Mouse (Mus musculus) kidney, embryonic 15.5 days (tissue): ENCODE data around the gene Focad. TPM values are rescaled to one million over a fixed set of nuclear protein-coding genes. Genes with fewer than 3 reads are reported as not detected.

Experiments
- ATAC-seq: fragments of 200-750 bp; cut with Nextera tagmentation; replicated peaks from 2 replicates; pipeline ENCODE4 v1.8.0; 2017; ENCODE audit warnings: moderate TSS enrichment; ENCODE audit not compliant: low FRiP score
- H3K27ac ChIP-seq: fragments of 300-500 bp; sonication (generic); 2 replicates; pipeline ENCODE4 v1.5.1; 2015; ENCODE audit warnings: mild to moderate bottlenecking, inconsistent platforms
- H3K27me3 ChIP-seq: fragments of 300-500 bp; sonication (generic); 2 replicates; pipeline ENCODE4 v1.6.1; 2015; ENCODE audit warnings: inconsistent platforms
- H3K36me3 ChIP-seq: fragments of 300-500 bp; sonication (generic); 2 replicates; pipeline ENCODE4 v1.6.1; 2015; ENCODE audit warnings: inconsistent platforms
- H3K4me1 ChIP-seq: fragments of 300-500 bp; sonication (generic); 2 replicates; pipeline ENCODE4 v1.6.1; 2015; ENCODE audit warnings: inconsistent platforms
- H3K4me2 ChIP-seq: fragments of 300-500 bp; sonication (generic); 2 replicates; pipeline ENCODE4 v1.6.1; 2015; ENCODE audit warnings: moderate library complexity, mild to moderate bottlenecking, inconsistent platforms
- H3K4me3 ChIP-seq: fragments of 300-500 bp; sonication (generic); replicated peaks from 2 replicates; pipeline ENCODE4 v1.5.1; 2015; ENCODE audit warnings: mild to moderate bottlenecking, inconsistent platforms
- H3K9ac ChIP-seq: fragments of 300-500 bp; sonication (generic); 2 replicates; pipeline ENCODE4 v1.6.1; 2015; ENCODE audit warnings: mild to moderate bottlenecking, inconsistent platforms
- H3K9me3 ChIP-seq: fragments of 300-500 bp; sonication (generic); replicated peaks from 2 replicates; pipeline ENCODE4 v1.6.1; 2016; ENCODE audit warnings: inconsistent platforms
- WGBS: fragments of 180-500 bp; shearing (Covaris S2); methylation state at CpG from one replicate; pipeline ENCODE4 v1.1.7; 2015; ENCODE audit warnings: mixed read lengths; 5-methylcytosine and 5-hydroxymethylcytosine counted together
- polyA plus RNA-seq: library from polyadenylated mRNA; unstranded; fragments of >200 nt; fragmentation: Nextera tagmentation; extraction: Ambion mirVana; gene quantifications from 2 replicates; pipeline ENCODE4 v1.2.1, GENCODE M21; 2015

Gene Focad
- polyA plus RNA-seq, result 13.8 and 15.0 TPM in 2 replicates

DNA sequence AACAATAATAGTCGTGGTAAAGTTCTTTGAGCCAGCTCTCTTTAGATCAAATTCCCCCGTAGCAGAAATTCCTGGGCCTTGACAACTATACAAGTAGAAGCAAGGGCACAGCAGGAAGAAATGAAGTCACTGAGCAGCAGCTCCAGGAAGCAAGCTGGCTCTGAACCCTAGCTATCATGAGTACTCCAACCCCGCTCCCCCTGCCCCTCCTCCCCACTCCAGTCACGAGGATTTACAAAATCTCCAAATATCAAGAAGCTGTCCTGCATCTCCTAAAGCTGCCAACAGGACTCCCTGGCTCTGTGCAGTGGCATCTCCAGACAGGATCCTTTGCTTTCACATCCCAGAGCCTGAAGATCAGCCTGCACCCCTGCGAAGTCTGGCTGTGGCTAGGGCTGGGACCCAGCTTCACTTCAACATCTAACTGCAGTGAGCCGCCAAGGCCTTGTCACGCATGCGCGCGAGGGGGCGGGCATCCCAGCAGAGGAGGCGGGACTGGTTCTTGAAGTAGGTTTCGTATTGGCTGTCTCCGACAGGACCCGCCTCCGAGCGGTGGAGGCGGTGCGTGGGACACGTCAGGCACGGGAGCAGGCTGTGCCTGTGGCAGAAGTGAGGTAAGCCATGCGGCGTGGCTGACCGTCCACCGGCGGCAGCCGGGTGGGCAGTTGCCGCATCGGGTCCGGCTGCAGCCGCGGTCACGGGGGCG is at the start of gene Focad:
TSS of gene Focad (plus strand) at position 568 of the 706 bp plus-strand sequence.
- peak; percentile 100 for ATAC-seq
- Histone ChIP-seq H3K36me3 (no peaks in the 10 kb centered on the region), H3K4me1 (peaks cover 11% of the 10 kb centered on the region), H3K9me3 (no peaks in the 10 kb centered on the region), H3K27ac (peak within 1 kb of the TSS; percentile 73), H3K9ac (peak within 1 kb of the TSS; percentile 76), H3K4me2 (peak within 1 kb of the TSS; percentile 91), H3K4me3 (peak within 1 kb of the TSS; percentile 81), H3K27me3 (no peaks in the 10 kb centered on the region)
- WGBS, result under 1% methylated on average over 34 of the region's 34 CpGs

DNA sequence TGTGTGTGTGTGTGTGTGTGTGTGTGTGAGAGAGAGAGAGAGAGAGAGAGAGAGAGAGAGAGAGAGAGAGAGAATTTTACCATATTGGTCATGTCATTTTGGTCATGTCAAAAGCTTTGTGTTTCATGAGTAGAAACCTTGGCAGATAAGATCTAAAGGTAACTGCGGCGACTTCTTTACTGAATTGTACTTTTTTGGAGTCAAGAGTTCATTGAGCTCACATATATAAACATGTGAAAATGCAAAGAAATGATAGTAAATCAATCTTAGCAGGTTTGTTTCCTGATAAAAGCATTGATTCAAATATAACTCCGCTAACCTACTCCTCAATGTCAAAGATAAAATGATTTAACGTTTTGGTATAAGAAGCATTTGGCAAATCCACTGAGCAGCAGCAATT is 49.3 kb upstream of the Focad start:
- 71% methylated on average over 4 of the region's 4 CpGs for WGBS
- Histone ChIP-seq H3K36me3 (no peaks in the 10 kb centered on the region), H3K27me3 (no peaks in the 10 kb centered on the region)

DNA sequence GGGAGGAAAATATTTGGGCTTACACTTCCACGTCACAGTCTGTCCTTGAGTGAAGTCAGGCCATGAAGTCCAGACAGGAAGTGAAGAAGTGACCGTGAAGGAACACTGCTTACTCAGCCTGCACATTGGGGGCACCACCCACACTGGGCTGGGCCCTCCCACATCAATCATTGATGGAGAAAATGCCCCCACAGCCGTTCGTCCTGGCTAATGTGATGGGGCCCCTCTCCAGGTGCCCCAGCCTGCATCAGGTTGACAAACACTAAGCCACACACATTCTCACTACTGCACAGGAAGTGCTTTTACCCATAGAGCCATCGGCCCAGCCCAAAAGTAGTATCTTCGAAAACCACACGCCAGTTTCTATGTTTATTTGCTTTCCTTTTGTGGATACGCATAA is 48.1 kb upstream of the Focad start:
- H3K9me3 ChIP-seq, result no peaks in the 10 kb centered on the region
- H3K9ac ChIP-seq, result no peak overlapping the region
- no peak overlapping the region for H3K27ac ChIP-seq
- no peak for ATAC-seq
- no peaks in the 10 kb centered on the region for H3K27me3 ChIP-seq
- H3K4me3 ChIP-seq, result no peak overlapping the region
- H3K36me3 ChIP-seq, result no peaks in the 10 kb centered on the region
- H3K4me2 ChIP-seq, result no peak overlapping the region
- 58% methylated on average over 8 of the region's 8 CpGs for WGBS
- H3K4me1 ChIP-seq, result peaks cover 6% of the 10 kb centered on the region; the same call in 1 of the 2 replicates

More for the DNA sequence above, 49.3 kb upstream of the Focad start:
- Histone ChIP-seq H3K4me3 (no peak overlapping the region), H3K4me1 (peaks cover 6% of the 10 kb centered on the region; the same call in 1 of the 2 replicates), H3K27ac (no peak overlapping the region), H3K4me2 (no peak overlapping the region), H3K9me3 (no peaks in the 10 kb centered on the region), H3K9ac (no peak overlapping the region)
- no peak for ATAC-seq

DNA sequence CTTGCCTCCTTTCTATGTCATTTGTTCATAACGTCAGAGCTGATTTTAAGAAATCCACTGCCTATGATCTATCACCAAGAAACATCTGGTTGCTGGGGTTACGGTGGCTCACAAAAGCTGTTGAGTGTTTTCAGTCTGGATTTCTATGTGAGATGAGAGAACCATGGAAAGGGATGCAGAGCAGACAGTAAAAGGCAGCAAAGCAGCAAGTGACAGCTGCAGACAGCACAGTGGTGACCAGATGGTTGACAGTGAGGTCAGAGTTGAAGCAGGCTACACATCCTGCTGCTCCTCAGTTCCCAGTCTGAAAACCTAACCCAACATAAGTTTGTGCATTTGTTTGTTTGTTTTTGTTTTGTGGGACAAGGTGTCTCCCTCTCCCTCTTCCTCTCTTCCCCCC is 19.0 kb upstream of the Focad start:
- no peak overlapping the region for H3K4me3 ChIP-seq
- no peaks in the 10 kb centered on the region for H3K4me1 ChIP-seq
- H3K9ac ChIP-seq, result no peak overlapping the region
- no peak overlapping the region for H3K4me2 ChIP-seq
- H3K36me3 ChIP-seq, result no peaks in the 10 kb centered on the region
- no peak overlapping the region for H3K27ac ChIP-seq
- H3K9me3 ChIP-seq, result no peaks in the 10 kb centered on the region
- WGBS, result 77% methylated on average over 2 of the region's 2 CpGs
- H3K27me3 ChIP-seq, result no peaks in the 10 kb centered on the region
- ATAC-seq, result no peak

DNA sequence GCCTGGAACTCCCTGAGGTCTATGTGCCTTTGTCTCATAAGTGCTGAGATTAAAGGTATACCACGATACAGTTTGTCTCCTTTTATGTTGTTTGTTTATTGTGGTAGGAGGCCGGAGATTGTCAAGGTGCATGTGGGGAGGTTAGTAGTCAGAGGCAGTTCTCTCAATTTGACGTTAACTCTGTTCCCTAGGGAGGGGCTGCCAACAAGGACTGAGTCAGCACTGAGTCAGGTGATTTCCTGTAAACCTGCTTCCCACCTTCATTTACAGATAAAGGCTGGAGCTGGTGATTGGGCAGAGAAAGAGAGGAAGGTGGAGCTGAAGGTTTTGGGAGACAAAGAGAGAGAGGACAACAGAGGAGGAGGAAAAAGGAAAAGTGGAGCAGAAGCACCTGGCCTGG is 15.4 kb upstream of the Focad start:
- H3K4me3 ChIP-seq, result no peak overlapping the region
- H3K9ac ChIP-seq, result no peak overlapping the region
- WGBS, result 62% methylated on average over 3 of the region's 3 CpGs
- no peaks in the 10 kb centered on the region for H3K36me3 ChIP-seq
- no peak overlapping the region for H3K4me2 ChIP-seq
- no peaks in the 10 kb centered on the region for H3K9me3 ChIP-seq
- 0 out of 2 replicates have a peak, but pooled peaks cover 2% of the 10 kb centered on the region for H3K4me1 ChIP-seq
- no peak overlapping the region for H3K27ac ChIP-seq
- no peak for ATAC-seq
- H3K27me3 ChIP-seq, result no peaks in the 10 kb centered on the region

DNA sequence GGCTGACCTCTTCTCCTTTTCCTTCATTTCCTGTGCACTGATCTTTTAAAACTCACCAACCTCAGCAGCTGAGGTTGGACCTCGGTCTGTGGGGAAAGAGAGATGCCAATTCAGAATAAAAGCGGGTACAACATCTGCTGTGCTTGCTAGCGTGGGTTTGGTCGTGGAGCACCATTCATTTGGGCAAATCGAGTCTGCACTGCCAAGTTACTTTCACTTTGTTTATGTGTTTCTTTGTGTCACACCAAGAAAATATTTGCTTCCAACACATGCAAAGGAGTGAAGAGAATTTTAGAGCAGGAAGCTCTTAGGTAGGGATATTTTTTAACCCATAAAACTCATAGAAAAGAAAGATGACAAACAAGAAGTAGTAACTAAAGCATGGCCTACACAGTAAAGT is 13.0 kb upstream of the Focad start:
- H3K9ac ChIP-seq, result no peak overlapping the region
- 76% methylated on average over 5 of the region's 5 CpGs for WGBS
- 0 out of 2 replicates have a peak, but pooled peaks cover 2% of the 10 kb centered on the region for H3K4me1 ChIP-seq
- H3K4me3 ChIP-seq, result no peak overlapping the region
- H3K4me2 ChIP-seq, result no peak overlapping the region
- ATAC-seq, result no peak
- no peaks in the 10 kb centered on the region for H3K27me3 ChIP-seq
- no peaks in the 10 kb centered on the region for H3K36me3 ChIP-seq
- no peak overlapping the region for H3K27ac ChIP-seq
- H3K9me3 ChIP-seq, result no peaks in the 10 kb centered on the region

DNA sequence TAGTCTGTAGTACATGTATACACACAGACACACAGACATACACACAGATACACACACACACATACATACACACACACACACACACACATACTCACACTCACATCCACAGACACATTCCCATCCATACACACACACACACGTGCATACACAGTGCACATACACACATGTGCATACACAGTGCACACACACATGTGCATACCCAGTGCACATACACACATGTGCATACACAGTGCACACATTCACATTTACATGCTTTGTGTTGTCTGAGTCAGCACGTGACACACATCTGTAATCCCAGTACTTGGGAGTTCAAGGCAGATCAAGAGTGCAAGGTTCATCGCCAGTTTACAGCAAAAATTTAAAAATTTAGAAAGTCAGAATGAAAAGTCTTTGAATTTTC is 12.5 kb upstream of the Focad start:
- Histone ChIP-seq H3K9me3 (no peaks in the 10 kb centered on the region), H3K4me3 (no peak overlapping the region), H3K36me3 (no peaks in the 10 kb centered on the region), H3K27ac (no peak overlapping the region), H3K9ac (no peak overlapping the region), H3K27me3 (no peaks in the 10 kb centered on the region), H3K4me2 (no peak overlapping the region), H3K4me1 (0 out of 2 replicates have a peak, but pooled peaks cover 2% of the 10 kb centered on the region)
- ATAC-seq, result no peak
- 92% methylated on average over 3 of the region's 3 CpGs for WGBS

DNA sequence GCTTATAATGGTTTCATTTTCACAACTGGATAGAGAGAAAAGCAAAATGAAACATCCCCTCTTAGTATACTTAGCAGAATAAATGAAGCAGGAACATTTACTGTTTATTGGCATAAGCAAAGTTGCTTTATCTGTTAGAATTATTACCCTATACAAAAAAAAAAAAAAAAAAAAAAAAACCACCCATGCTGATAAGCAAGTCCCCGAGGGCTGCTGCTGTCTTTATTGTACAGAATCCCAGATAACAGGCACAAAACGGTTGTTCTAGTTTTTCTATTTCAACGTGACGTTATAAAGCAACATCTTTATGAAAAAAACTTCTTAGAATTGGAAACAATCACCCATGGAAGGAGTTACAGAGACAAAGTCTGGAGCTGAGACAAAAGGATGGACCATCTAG is 12.0 kb upstream of the Focad start:
- H3K27me3 ChIP-seq, result no peaks in the 10 kb centered on the region
- H3K36me3 ChIP-seq, result no peaks in the 10 kb centered on the region
- 85% methylated on average over 4 of the region's 4 CpGs for WGBS
- ATAC-seq, result no peak
- H3K4me3 ChIP-seq, result no peak overlapping the region
- no peaks in the 10 kb centered on the region for H3K9me3 ChIP-seq
- H3K4me2 ChIP-seq, result no peak overlapping the region
- no peak overlapping the region for H3K27ac ChIP-seq
- H3K4me1 ChIP-seq, result 0 out of 2 replicates have a peak, but pooled peaks cover 2% of the 10 kb centered on the region
- H3K9ac ChIP-seq, result no peak overlapping the region

DNA sequence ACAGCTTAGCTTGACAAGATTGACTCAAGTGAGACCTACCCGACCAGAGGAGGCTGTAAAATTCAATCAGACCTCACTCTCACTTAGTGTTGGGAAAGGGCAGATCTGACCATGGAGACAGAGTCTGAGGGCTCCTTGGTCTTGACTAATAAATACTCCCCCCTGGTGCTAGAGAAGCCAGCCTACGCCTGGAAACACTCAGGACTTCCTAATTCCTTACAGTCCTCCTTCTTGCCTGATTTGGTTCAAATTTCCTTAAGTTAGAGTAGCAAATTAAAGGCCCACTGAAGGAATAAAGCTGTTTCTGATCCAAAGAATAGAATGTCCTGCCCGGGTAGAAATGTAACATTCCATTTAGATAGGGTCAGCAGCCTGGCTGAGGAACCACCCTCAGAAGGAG is 10.6 kb upstream of the Focad start:
- Histone ChIP-seq H3K9me3 (no peaks in the 10 kb centered on the region), H3K4me2 (no peak overlapping the region), H3K36me3 (no peaks in the 10 kb centered on the region), H3K27ac (no peak overlapping the region), H3K27me3 (no peaks in the 10 kb centered on the region), H3K4me1 (0 out of 2 replicates have a peak, but pooled peaks cover 2% of the 10 kb centered on the region), H3K4me3 (no peak overlapping the region), H3K9ac (no peak overlapping the region)
- no peak for ATAC-seq
- WGBS, result 44% methylated on average over 3 of the region's 3 CpGs

DNA sequence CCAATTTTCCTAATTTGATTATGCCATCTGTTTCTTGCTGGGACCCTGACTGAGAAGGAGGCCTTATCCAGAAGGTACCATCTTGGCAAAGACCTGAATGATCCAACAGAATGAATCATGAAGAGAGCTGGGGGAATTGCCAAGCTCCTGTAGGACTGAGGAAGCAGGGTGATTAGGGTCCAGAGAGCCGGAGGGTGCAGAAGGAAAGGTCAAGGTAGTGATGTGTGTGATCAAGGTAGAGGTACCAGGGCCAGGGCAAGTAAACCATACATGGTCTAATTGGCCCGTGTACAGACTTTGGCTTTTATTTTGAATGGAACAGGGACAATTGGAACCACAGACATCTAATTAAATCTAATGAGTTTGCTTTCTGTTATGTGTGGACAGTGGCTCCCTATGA is 4.1 kb upstream of the Focad start:
- peaks cover 11% of the 10 kb centered on the region for H3K4me1 ChIP-seq
- 82% methylated on average over 2 of the region's 2 CpGs for WGBS
- H3K9me3 ChIP-seq, result no peaks in the 10 kb centered on the region
- no peak overlapping the region for H3K4me2 ChIP-seq
- H3K27ac ChIP-seq, result no peak overlapping the region
- H3K4me3 ChIP-seq, result no peak overlapping the region
- no peaks in the 10 kb centered on the region for H3K36me3 ChIP-seq
- no peak overlapping the region for H3K9ac ChIP-seq
- no peaks in the 10 kb centered on the region for H3K27me3 ChIP-seq
- no peak for ATAC-seq

DNA sequence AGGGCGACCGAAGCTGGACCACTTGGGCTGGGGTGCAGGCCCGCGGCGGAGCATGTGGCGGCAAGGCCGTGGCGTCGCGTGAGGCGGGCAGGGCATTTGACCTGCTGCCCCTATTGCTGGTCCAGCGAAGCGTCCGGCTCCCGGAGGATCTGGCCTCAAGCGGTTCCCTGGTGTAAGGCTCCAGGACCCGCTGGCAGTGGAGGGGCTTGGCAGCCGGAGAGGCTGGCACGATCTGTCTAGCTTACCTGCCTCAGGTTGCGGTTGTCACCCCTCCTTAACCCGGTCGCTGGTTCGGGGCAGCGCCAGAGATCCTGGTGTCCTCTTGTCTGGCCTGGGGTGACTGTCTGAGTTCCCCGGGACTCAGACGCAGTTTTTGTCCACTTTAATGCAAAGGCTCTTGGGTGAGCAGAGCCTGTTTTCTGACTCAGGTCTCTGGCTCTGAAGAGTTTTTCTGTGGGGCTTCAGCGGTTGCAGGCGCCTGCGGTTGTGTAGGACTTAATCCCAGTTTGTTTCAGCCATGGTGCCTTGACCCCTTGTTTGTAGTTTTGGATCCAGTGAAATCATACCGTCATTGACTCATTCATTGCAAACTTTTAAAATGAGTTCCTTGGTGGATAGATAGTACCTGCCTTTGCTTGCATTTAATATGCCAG is 465 bp downstream of the Focad start:
- peak overlapping the region; percentile 73 for H3K27ac ChIP-seq
- H3K27me3 ChIP-seq, result no peaks in the 10 kb centered on the region
- peak; percentile 80 for ATAC-seq
- H3K9ac ChIP-seq, result peak overlapping the region; percentile 76
- peak overlapping the region; percentile 81 for H3K4me3 ChIP-seq
- H3K36me3 ChIP-seq, result no peaks in the 10 kb centered on the region
- WGBS, result 1% methylated on average over 30 of the region's 30 CpGs
- H3K4me1 ChIP-seq, result peaks cover 11% of the 10 kb centered on the region
- H3K4me2 ChIP-seq, result peak overlapping the region; percentile 91
- no peaks in the 10 kb centered on the region for H3K9me3 ChIP-seq

DNA sequence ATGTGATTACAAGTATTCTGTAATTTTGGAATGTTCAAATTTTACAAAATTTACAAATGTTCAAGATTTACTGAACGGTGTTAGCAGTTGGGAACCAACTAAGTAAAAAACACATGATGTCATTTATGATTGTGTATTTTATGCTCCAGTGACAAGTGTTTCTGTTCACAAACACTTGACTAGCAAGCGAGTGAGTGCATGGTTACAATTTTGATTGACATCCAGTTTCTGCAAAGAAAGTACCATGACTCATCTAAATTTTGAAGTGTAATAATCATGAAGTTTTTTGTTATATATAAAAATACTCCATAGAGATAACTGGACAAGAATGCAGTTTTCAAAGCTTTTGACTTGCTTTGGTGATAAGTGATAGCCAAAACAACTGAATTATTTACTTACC is 1.3 kb downstream of the Focad start:
- H3K27me3 ChIP-seq, result no peaks in the 10 kb centered on the region
- no peak overlapping the region for H3K4me3 ChIP-seq
- no peak overlapping the region for H3K9ac ChIP-seq
- H3K9me3 ChIP-seq, result no peaks in the 10 kb centered on the region
- peaks cover 11% of the 10 kb centered on the region for H3K4me1 ChIP-seq
- no peak for ATAC-seq
- WGBS, result 85% methylated on average over 2 of the region's 2 CpGs
- H3K27ac ChIP-seq, result no peak overlapping the region
- no peaks in the 10 kb centered on the region for H3K36me3 ChIP-seq
- H3K4me2 ChIP-seq, result no peak overlapping the region
